Mouse (Mus musculus) forebrain, embryonic 14.5 days (tissue): ENCODE results near the gene Nudt17. TPM values are rescaled to one million over a fixed set of nuclear protein-coding genes. Genes with fewer than 3 reads are reported as not detected.
A peak's percentile ranks its signal among the peaks of the same experiment; 100 is the strongest.
"Not testable (repeated sequence)": the region's sequence is repeated elsewhere in the genome, so short reads cannot be mapped to it uniquely, and the experiment has no call there.

Experiments used
- ATAC-seq: fragments of 200-750 bp; cut with Nextera tagmentation; 2 replicates; pipeline ENCODE4 v1.8.0; 2017; ENCODE audit warnings: mild to moderate bottlenecking, moderate library complexity
- DNase-seq: peaks from one replicate; pipeline ENCODE4 v3.0.0-alpha.2; 2015; ENCODE audit warnings: low spot score
- H3K27ac ChIP-seq: fragments of 300-500 bp; sonication (generic); 2 replicates; pipeline ENCODE4 v1.5.1; 2014; ENCODE audit warnings: low read depth, mild to moderate bottlenecking, control low read depth, low read length, moderate library complexity
- H3K27me3 ChIP-seq: fragments of 300-500 bp; sonication (generic); replicated peaks from 2 replicates; pipeline ENCODE4 v1.6.1; 2014; ENCODE audit warnings: low read length, control low read depth, mixed read lengths; ENCODE audit not compliant: control insufficient read depth, insufficient read depth
- H3K36me3 ChIP-seq: fragments of 300-500 bp; sonication (generic); 2 replicates; pipeline ENCODE4 v1.6.1; 2014; ENCODE audit warnings: low read length, control low read depth; ENCODE audit not compliant: control insufficient read depth, insufficient read depth
- H3K4me1 ChIP-seq: fragments of 300-500 bp; sonication (generic); 2 replicates; pipeline ENCODE4 v1.6.1; 2014; ENCODE audit warnings: antibody characterized with exemption, low read length, control low read depth; ENCODE audit not compliant: control insufficient read depth, insufficient read depth
- H3K4me2 ChIP-seq: fragments of 300-500 bp; sonication (generic); 2 replicates; pipeline ENCODE4 v1.6.1; 2014; ENCODE audit warnings: mild to moderate bottlenecking, control low read depth, low read length
- H3K4me3 ChIP-seq: fragments of 300-500 bp; sonication (generic); 2 replicates; pipeline ENCODE4 v1.5.1; 2014; ENCODE audit warnings: low read depth, low read length, control low read depth
- H3K9ac ChIP-seq: fragments of 300-500 bp; sonication (generic); 2 replicates; pipeline ENCODE4 v1.6.1; 2014; ENCODE audit warnings: mild to moderate bottlenecking, low read length, control low read depth, moderate library complexity
- H3K9me3 ChIP-seq: fragments of 300-500 bp; sonication (generic); replicated peaks from 2 replicates; pipeline ENCODE4 v1.6.1; 2016; ENCODE audit warnings: low read length, control low read depth, mixed read lengths; ENCODE audit not compliant: control insufficient read depth
- WGBS: fragments of 180-500 bp; shearing (Covaris S2); extraction: QIAGEN DNeasy Blood & Tissue Kit; methylation state at CpG from one replicate; pipeline ENCODE4 v1.1.7; 2014; 5-methylcytosine and 5-hydroxymethylcytosine counted together
- polyA plus RNA-seq: library from polyadenylated mRNA; unstranded; fragments of >200 nt; fragmentation: Nextera tagmentation; extraction: Ambion mirVana; gene quantifications from 2 replicates; pipeline ENCODE4 v1.2.1, GENCODE M21; 2014

The Nudt17 gene
- polyA plus RNA-seq, 1 experiment from 2014 or later, result 7.5 TPM

DNA sequence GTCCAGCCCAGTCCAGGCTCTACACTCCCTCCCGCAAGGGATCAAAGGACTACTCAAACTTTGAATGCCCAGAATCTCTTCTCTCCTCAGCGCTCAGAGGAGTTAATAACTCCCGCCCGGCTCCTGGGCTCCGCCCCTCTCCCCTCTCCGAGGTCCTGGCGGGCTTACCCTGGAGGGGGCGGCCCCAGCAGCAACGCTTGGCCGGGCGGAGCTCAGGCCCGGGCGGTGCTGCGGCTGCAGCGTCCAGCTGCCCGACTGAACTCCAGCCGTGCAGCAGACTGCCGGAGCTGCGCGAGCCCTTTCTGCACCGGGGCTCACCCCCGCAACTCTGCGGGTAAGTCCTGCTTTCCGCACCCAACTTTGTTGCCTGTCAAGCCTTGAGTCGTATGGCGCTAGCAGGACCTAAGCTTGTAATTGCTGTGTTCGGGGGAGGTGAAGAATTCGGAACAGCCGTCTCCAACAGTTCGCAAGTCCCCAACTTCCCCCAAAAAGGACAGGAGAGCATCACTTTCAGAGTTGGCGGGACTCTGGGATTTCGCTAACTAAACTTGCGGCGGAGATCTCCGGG lies 12.1 kb downstream of the Nudt17 start, which contains the start of gene Pias3:
Gene Pias3, plus strand, starts transcription at position 187 of the 568 bp plus-strand sequence.
- peak; percentile 78 for ATAC-seq
- Histone ChIP-seq H3K9ac (peak within 1 kb of the TSS; percentile 79), H3K9me3 (no peaks in the 10 kb centered on the region), H3K36me3 (peaks cover 14% of the 10 kb centered on the region), H3K4me3 (peak within 1 kb of the TSS; percentile 82), H3K27ac (peak within 1 kb of the TSS; percentile 91), H3K4me1 (peaks cover 7% of the 10 kb centered on the region), H3K27me3 (no peaks in the 10 kb centered on the region), H3K4me2 (peak within 1 kb of the TSS; percentile 72)
- WGBS, result under 1% methylated on average over 35 of the region's 35 CpGs
- DNase-seq, result peak; percentile 80

DNA sequence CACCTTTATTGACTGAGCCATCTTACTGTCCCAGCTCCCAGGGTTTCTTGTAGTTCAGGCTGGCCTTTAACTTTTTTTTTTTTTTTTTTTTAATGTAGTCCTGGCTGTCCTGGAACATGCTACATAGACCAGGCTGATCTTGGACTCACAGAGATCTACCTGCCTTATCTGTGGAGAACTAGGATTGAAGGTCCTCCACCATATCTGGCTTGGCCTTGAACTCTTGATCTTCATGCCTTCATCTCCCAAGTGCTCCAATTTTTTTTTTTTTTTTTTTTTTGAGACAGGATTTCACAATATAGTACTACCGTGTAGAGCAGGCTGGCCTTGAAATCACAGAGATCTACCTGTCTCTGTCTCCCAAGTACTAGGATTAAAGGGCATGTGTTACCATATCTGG lies 14.8 kb downstream of the Nudt17 start:
- H3K9me3 ChIP-seq, result no peaks in the 10 kb centered on the region
- no peak overlapping the region for H3K4me3 ChIP-seq
- ATAC-seq, result no peak
- H3K36me3 ChIP-seq, result no peaks in the 10 kb centered on the region
- H3K9ac ChIP-seq, result no peak overlapping the region
- no peak overlapping the region for H3K27ac ChIP-seq
- no peak overlapping the region for H3K4me2 ChIP-seq
- no peak for DNase-seq
- 97% methylated on average over 1 of the region's 1 CpGs for WGBS
- peaks cover 9% of the 10 kb centered on the region for H3K4me1 ChIP-seq
- no peaks in the 10 kb centered on the region for H3K27me3 ChIP-seq

GRCm38 (mm10) chr3:96692506-96692905 lies 15.9 kb downstream of the Nudt17 start:
- ATAC-seq (no peak), DNase-seq (no peak)
- H3K4me1 ChIP-seq, result peaks cover 9% of the 10 kb centered on the region
- no peak overlapping the region for H3K4me3 ChIP-seq
- no peaks in the 10 kb centered on the region for H3K27me3 ChIP-seq
- H3K9ac ChIP-seq, result no peak overlapping the region
- WGBS, result 13% methylated on average over 3 of the region's 3 CpGs
- no peak overlapping the region for H3K4me2 ChIP-seq
- no peaks in the 10 kb centered on the region for H3K9me3 ChIP-seq
- no peak overlapping the region for H3K27ac ChIP-seq
- no peaks in the 10 kb centered on the region for H3K36me3 ChIP-seq

DNA sequence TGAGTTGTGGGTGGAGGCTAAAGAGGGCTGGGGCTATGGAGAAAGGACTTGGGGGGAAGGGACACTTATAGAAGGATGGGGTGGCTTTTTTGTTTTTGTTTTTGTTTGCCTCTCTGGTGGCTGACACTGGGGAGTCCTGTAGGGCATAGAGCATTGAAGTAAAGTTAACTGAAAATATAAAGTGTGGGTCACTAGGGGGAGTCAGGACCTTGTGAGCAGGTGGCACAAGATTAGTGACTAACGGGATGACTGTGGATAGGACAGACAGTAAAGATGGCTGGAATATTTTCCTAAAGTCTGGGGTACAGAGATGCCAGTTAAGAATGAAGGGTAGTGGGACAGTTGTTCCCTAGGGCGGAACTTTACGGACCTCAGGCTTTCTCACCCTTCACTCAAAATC lies 18.1 kb downstream of the Nudt17 start:
- H3K9me3 ChIP-seq, result no peaks in the 10 kb centered on the region
- no peak for DNase-seq
- no peak overlapping the region for H3K9ac ChIP-seq
- H3K27me3 ChIP-seq, result no peaks in the 10 kb centered on the region
- WGBS, result 52% methylated on average over 3 of the region's 3 CpGs
- no peak overlapping the region for H3K4me3 ChIP-seq
- no peak overlapping the region for H3K4me2 ChIP-seq
- ATAC-seq, result no peak
- no peak overlapping the region for H3K27ac ChIP-seq
- H3K4me1 ChIP-seq, result 0 out of 2 replicates have a peak, but pooled peaks cover 2% of the 10 kb centered on the region
- H3K36me3 ChIP-seq, result no peaks in the 10 kb centered on the region

GRCm38 (mm10) chr3:96688854-96689253 lies 19.5 kb downstream of the Nudt17 start:
- WGBS, result 87% methylated on average over 11 of the region's 11 CpGs
- no peak for DNase-seq
- Histone ChIP-seq H3K27ac (no peak overlapping the region), H3K27me3 (no peaks in the 10 kb centered on the region), H3K4me2 (no peak overlapping the region), H3K9ac (no peak overlapping the region), H3K36me3 (no peaks in the 10 kb centered on the region), H3K9me3 (no peaks in the 10 kb centered on the region), H3K4me1 (0 out of 2 replicates have a peak, but pooled peaks cover 2% of the 10 kb centered on the region), H3K4me3 (no peak overlapping the region)
- ATAC-seq, result no peak

DNA sequence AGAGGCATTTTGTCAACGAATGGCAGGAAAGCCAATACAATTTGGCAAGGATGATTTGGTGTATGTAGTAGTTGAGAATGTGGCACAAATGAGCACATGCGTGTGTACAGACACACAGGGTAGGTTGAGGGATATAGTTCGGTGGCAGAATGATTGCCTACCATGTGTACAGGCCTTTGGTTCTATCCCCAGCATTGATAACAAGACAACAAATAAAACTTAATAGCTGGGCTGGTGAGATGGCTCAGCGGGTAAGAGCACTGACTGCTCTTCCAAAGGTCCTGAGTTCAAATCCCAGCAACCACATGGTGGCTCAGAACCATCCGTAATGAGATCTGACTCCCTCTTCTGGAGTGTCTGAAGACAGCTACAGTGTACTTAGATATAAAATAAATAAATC lies 22.3 kb downstream of the Nudt17 start:
- not testable (repeated sequence) for H3K27me3 ChIP-seq, DNase-seq, H3K36me3 ChIP-seq, H3K27ac ChIP-seq, H3K4me2 ChIP-seq, ATAC-seq, H3K9ac ChIP-seq, H3K9me3 ChIP-seq, H3K4me1 ChIP-seq, H3K4me3 ChIP-seq
- 91% methylated on average over 5 of the region's 5 CpGs for WGBS

- H3K9me3 ChIP-seq, result no peaks in the 10 kb centered on the region
- H3K4me2 ChIP-seq, result peak overlapping the region; percentile 39
- H3K4me1 ChIP-seq, result 0 out of 2 replicates have a peak, but pooled peaks cover 2% of the 10 kb centered on the region
- DNase-seq (no peak), ATAC-seq (no peak)
- H3K9ac ChIP-seq, result no peak overlapping the region
- WGBS, result 44% methylated on average over 28 of the region's 28 CpGs
- H3K27me3 ChIP-seq, result no peaks in the 10 kb centered on the region
- no peak overlapping the region for H3K4me3 ChIP-seq
- H3K36me3 ChIP-seq, result no peaks in the 10 kb centered on the region
- H3K27ac ChIP-seq, result no peak overlapping the region
Observed at GRCm38 (mm10) chr3:96684822-96685156, 23.6 kb downstream of the Nudt17 start.

DNA sequence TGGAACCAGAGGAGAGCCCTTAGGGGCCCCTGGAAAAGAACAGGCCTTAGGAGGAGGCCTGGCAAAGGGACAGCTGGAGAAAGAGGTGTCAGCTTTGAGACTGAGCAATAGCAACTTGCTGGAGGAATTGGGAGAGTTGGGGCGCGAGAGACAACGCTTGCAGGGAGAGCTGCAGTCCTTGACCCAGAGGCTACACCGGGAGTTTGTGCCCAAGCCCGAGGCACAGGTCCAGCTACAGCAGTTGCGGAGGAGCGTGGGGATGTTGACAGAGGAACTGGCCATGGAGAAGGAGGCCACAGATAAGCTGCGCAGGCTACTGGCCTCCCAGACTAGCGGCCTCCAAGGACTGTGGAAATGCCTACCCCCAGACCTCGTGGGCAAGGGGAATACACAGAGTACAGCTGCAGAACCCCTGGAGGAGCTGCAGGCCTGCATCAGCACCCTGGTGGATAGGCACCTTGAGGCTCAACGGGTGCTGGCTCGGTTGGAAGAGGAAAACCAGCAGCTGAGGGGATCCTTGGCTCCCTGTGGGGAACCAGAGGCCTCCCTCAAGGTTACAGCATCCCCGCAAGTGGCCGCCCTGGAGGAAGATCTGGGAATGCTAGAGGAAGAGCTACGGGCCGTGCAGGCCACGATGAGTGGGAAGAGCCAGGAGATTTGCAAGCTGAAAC lies 24.1 kb downstream of the Nudt17 start:
- no peak for ATAC-seq
- Histone ChIP-seq H3K4me3 (no peak overlapping the region), H3K27ac (no peak overlapping the region), H3K36me3 (no peaks in the 10 kb centered on the region), H3K9ac (no peak overlapping the region), H3K4me2 (peak overlapping the region; percentile 39), H3K9me3 (no peaks in the 10 kb centered on the region), H3K27me3 (no peaks in the 10 kb centered on the region), H3K4me1 (no peaks in the 10 kb centered on the region)
- WGBS, result 68% methylated on average over 17 of the region's 17 CpGs
- DNase-seq, result no peak

GRCm38 (mm10) chr3:96683496-96683895 lies 24.9 kb downstream of the Nudt17 start:
- H3K36me3 ChIP-seq, result no peaks in the 10 kb centered on the region
- H3K4me1 ChIP-seq, result no peaks in the 10 kb centered on the region
- H3K4me3 ChIP-seq, result no peak overlapping the region
- ATAC-seq (no peak), DNase-seq (no peak)
- no peak overlapping the region for H3K4me2 ChIP-seq
- no peaks in the 10 kb centered on the region for H3K9me3 ChIP-seq
- no peaks in the 10 kb centered on the region for H3K27me3 ChIP-seq
- H3K9ac ChIP-seq, result no peak overlapping the region
- 80% methylated on average over 3 of the region's 3 CpGs for WGBS
- H3K27ac ChIP-seq, result no peak overlapping the region
